Mouse (Mus musculus) liver, embryonic 11.5 days (tissue): ENCODE measurements around the gene Sgsh. TPM values are rescaled to one million over a fixed set of nuclear protein-coding genes. Genes with fewer than 3 reads are reported as not detected.

Source experiments
- ATAC-seq: fragments of 200-750 bp; cut with Nextera tagmentation; replicated peaks from 2 replicates; pipeline ENCODE4 v1.8.0; 2017; ENCODE audit warnings: moderate number of reproducible peaks, mild to moderate bottlenecking, moderate TSS enrichment, moderate library complexity; ENCODE audit not compliant: low FRiP score
- DNase-seq: peaks from one replicate; pipeline ENCODE4 v3.0.0-alpha.2; 2017; ENCODE audit warnings: low spot score
- H3K27ac ChIP-seq: fragments of 300-500 bp; sonication (generic); 2 replicates; pipeline ENCODE4 v1.5.1; 2014; ENCODE audit warnings: mild to moderate bottlenecking, low read depth, low read length, control low read depth
- H3K27me3 ChIP-seq: fragments of 300-500 bp; sonication (generic); replicated peaks from 2 replicates; pipeline ENCODE4 v1.6.1; 2014; ENCODE audit warnings: low read length, mixed read lengths; ENCODE audit not compliant: control insufficient read depth, insufficient read depth
- H3K36me3 ChIP-seq: fragments of 300-500 bp; sonication (generic); 2 replicates; pipeline ENCODE4 v1.6.1; 2014; ENCODE audit warnings: mild to moderate bottlenecking, low read length, moderate library complexity, mixed read lengths; ENCODE audit not compliant: control insufficient read depth, insufficient read depth
- H3K4me1 ChIP-seq: fragments of 300-500 bp; sonication (generic); replicated peaks from 2 replicates; pipeline ENCODE4 v1.6.1; 2014; ENCODE audit warnings: low read length, mixed read lengths; ENCODE audit not compliant: control insufficient read depth, insufficient read depth
- H3K4me2 ChIP-seq: fragments of 300-500 bp; sonication (generic); 2 replicates; pipeline ENCODE4 v1.6.1; 2014; ENCODE audit warnings: mild to moderate bottlenecking, control low read depth, moderate library complexity
- H3K4me3 ChIP-seq: fragments of 300-500 bp; sonication (generic); 2 replicates; pipeline ENCODE4 v1.5.1; 2014; ENCODE audit warnings: low read depth, low read length, control low read depth
- H3K9ac ChIP-seq: fragments of 300-500 bp; sonication (generic); 2 replicates; pipeline ENCODE4 v1.6.1; 2014; ENCODE audit warnings: low read depth, low read length, control low read depth
- H3K9me3 ChIP-seq: fragments of 300-500 bp; sonication (generic); 2 replicates; pipeline ENCODE4 v1.6.1; 2016; ENCODE audit warnings: low read length, inconsistent platforms, mixed read lengths; ENCODE audit not compliant: control insufficient read depth
- WGBS: fragments of 180-500 bp; shearing (Covaris S2); extraction: QIAGEN DNeasy Blood & Tissue Kit; methylation state at CpG from one replicate; pipeline ENCODE4 v1.1.7; 2014; 5-methylcytosine and 5-hydroxymethylcytosine counted together
- polyA plus RNA-seq: library from polyadenylated mRNA; unstranded; fragments of >200 nt; fragmentation: Nextera tagmentation; extraction: Ambion mirVana; gene quantifications from 2 replicates; pipeline ENCODE4 v1.2.1, GENCODE M21; 2014

Sgsh gene
- polyA plus RNA-seq = 4.4 and 5.8 TPM in 2 replicates

- no peaks in the 10 kb centered on the region for H3K36me3 ChIP-seq
- H3K9me3 ChIP-seq = no peaks in the 10 kb centered on the region
- peak within 1 kb of the TSS; percentile 98 for H3K4me2 ChIP-seq
- WGBS = 5% methylated on average over 40 of the region's 40 CpGs
- 0 out of 2 replicates have a peak, but pooled peaks cover 3% of the 10 kb centered on the region for H3K27me3 ChIP-seq
- peak within 1 kb of the TSS; percentile 84 for H3K9ac ChIP-seq
- peak within 1 kb of the TSS; percentile 82 for H3K4me3 ChIP-seq
- peak within 1 kb of the TSS; percentile 83 for H3K27ac ChIP-seq
- DNase-seq (peak; percentile 86), ATAC-seq (peak; percentile 87)
- peaks cover 17% of the 10 kb centered on the region for H3K4me1 ChIP-seq
Observed at GRCm38 (mm10) chr11:119355443-119356385, at the start of gene Sgsh, which contains the start of gene Slc26a11. TSS of gene Sgsh (minus strand) at chr11:119355536. TSS of gene Slc26a11 (plus strand) at chr11:119355557.

GRCm38 (mm10) chr11:119404627-119405026 lies 49.3 kb upstream of the Sgsh start:
- H3K4me1 ChIP-seq = no peaks in the 10 kb centered on the region; the same call in 1 of the 2 replicates
- 61% methylated on average over 5 of the region's 5 CpGs for WGBS

GRCm38 (mm10) chr11:119402501-119403160 lies 47.3 kb upstream of the Sgsh start:
- H3K27ac ChIP-seq = no peak overlapping the region
- 55% methylated on average over 11 of the region's 11 CpGs for WGBS

More at GRCm38 (mm10) chr11:119404627-119405026, 49.3 kb upstream of the Sgsh start:
- Histone ChIP-seq H3K36me3 (peaks cover 6% of the 10 kb centered on the region), H3K4me3 (no peak overlapping the region), H3K9ac (no peak overlapping the region), H3K27me3 (no peaks in the 10 kb centered on the region), H3K27ac (no peak overlapping the region), H3K9me3 (no peaks in the 10 kb centered on the region), H3K4me2 (no peak overlapping the region)
- no peak for ATAC-seq
- no peak for DNase-seq

GRCm38 (mm10) chr11:119396461-119396860 lies 41.1 kb upstream of the Sgsh start:
- peaks cover 19% of the 10 kb centered on the region for H3K4me1 ChIP-seq
- no peak for DNase-seq
- no peak overlapping the region for H3K4me2 ChIP-seq
- no peak for ATAC-seq
- no peaks in the 10 kb centered on the region; the same call in 1 of the 2 replicates for H3K36me3 ChIP-seq
- WGBS = 73% methylated on average over 7 of the region's 7 CpGs
- no peak overlapping the region for H3K9ac ChIP-seq
- H3K27ac ChIP-seq = no peak overlapping the region
- H3K27me3 ChIP-seq = peaks cover 5% of the 10 kb centered on the region; the same call in 1 of the 2 replicates
- H3K9me3 ChIP-seq = no peaks in the 10 kb centered on the region
- H3K4me3 ChIP-seq = no peak overlapping the region

More at GRCm38 (mm10) chr11:119402501-119403160, 47.3 kb upstream of the Sgsh start:
- Histone ChIP-seq H3K4me1 (no peaks in the 10 kb centered on the region; the same call in 1 of the 2 replicates), H3K9me3 (no peaks in the 10 kb centered on the region), H3K27me3 (no peaks in the 10 kb centered on the region), H3K4me2 (no peak overlapping the region), H3K36me3 (peaks cover 3% of the 10 kb centered on the region), H3K4me3 (no peak overlapping the region), H3K9ac (no peak overlapping the region)
- DNase-seq (no peak), ATAC-seq (no peak)

DNA sequence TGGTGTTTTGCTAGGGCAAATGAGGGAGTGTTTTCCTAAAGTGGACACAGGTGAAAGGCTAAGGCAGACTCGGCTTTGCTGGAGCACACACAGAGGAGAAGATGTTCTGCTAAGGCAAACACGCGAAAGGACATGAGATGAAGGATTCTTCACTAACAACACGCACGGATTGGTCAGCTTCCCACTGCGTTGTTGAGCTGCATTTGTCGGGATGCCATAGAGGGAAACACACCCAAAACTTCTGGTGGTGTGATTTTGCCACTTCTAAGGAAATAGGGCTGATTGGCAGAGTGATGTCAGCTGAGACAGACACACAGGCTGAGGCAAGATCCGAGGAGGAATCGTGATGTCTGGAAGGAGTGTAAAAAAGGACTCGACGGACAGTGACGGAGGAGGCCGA lies 40.6 kb upstream of the Sgsh start:
- Histone ChIP-seq H3K4me1 (peaks cover 24% of the 10 kb centered on the region), H3K4me2 (no peak overlapping the region), H3K4me3 (no peak overlapping the region), H3K27ac (no peak overlapping the region), H3K27me3 (peaks cover 5% of the 10 kb centered on the region; the same call in 1 of the 2 replicates), H3K9me3 (no peaks in the 10 kb centered on the region), H3K9ac (no peak overlapping the region), H3K36me3 (no peaks in the 10 kb centered on the region; the same call in 1 of the 2 replicates)
- DNase-seq (no peak), ATAC-seq (no peak)
- 43% methylated on average over 13 of the region's 13 CpGs for WGBS

GRCm38 (mm10) chr11:119395394-119395793 lies 40.1 kb upstream of the Sgsh start:
- H3K4me3 ChIP-seq = no peak overlapping the region
- H3K36me3 ChIP-seq = no peaks in the 10 kb centered on the region; the same call in 1 of the 2 replicates
- peaks cover 24% of the 10 kb centered on the region for H3K4me1 ChIP-seq
- no peak overlapping the region for H3K9ac ChIP-seq
- H3K9me3 ChIP-seq = no peaks in the 10 kb centered on the region
- peaks cover 5% of the 10 kb centered on the region for H3K27me3 ChIP-seq
- DNase-seq (no peak), ATAC-seq (no peak)
- WGBS = 41% methylated on average over 7 of the region's 7 CpGs
- no peak overlapping the region for H3K27ac ChIP-seq
- no peak overlapping the region for H3K4me2 ChIP-seq

GRCm38 (mm10) chr11:119394210-119394609 lies 38.9 kb upstream of the Sgsh start:
- Histone ChIP-seq H3K27ac (no peak overlapping the region), H3K9me3 (no peaks in the 10 kb centered on the region), H3K4me3 (no peak overlapping the region; the same call in 1 of the 2 replicates), H3K36me3 (no peaks in the 10 kb centered on the region; the same call in 1 of the 2 replicates), H3K9ac (0 out of 2 replicates have a peak overlapping the region, but pooled peaks have one; percentile 3), H3K4me1 (peaks cover 29% of the 10 kb centered on the region), H3K4me2 (peak overlapping the region; percentile 99), H3K27me3 (peaks cover 5% of the 10 kb centered on the region)
- DNase-seq (no peak), ATAC-seq (no peak)
- WGBS = 47% methylated on average over 6 of the region's 6 CpGs

GRCm38 (mm10) chr11:119393483-119393804 lies 38.1 kb upstream of the Sgsh start:
- peaks cover 29% of the 10 kb centered on the region for H3K4me1 ChIP-seq
- peak overlapping the region; percentile 99 for H3K4me2 ChIP-seq
- ATAC-seq = no peak
- 19% methylated on average over 7 of the region's 7 CpGs for WGBS
- 0 out of 2 replicates have a peak overlapping the region, but pooled peaks have one; percentile 43 for H3K27ac ChIP-seq
- H3K4me3 ChIP-seq = peak overlapping the region; percentile 75
- no peak for DNase-seq
- H3K9ac ChIP-seq = peak overlapping the region; percentile 58
- H3K27me3 ChIP-seq = peaks cover 5% of the 10 kb centered on the region
- no peaks in the 10 kb centered on the region for H3K9me3 ChIP-seq
- H3K36me3 ChIP-seq = no peaks in the 10 kb centered on the region; the same call in 1 of the 2 replicates
